Mouse (Mus musculus): ENCODE measurements around the gene Clasrp. TPM values are rescaled to one million over a fixed set of nuclear protein-coding genes. Genes with fewer than 3 reads are reported as not detected.

The Clasrp gene
- polyA plus RNA-seq, 1 experiment from 2014 or later, result 41.3 TPM

DNA sequence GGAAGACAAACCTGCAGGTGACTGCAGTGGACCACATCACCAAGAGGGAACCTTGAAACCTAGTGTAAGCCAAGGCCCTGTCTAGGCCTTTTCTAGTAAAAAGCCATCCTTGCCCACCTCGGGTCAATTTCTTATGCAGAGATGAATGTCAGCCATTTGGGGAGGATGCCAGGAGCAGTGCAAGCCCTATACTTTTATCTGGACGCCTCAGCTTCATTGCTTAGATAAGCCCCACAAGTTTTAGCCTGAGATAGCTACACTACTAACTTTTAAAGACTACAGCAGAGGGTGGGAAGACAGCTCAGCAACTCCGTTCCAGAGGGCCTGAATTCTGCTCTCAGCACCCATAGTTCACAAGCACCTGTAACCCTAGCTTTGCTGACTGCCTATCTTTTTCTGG, 40.4 kb downstream of the Clasrp start:
- DNase-seq (ENCODE audit: low spot score), result no peak

DNA sequence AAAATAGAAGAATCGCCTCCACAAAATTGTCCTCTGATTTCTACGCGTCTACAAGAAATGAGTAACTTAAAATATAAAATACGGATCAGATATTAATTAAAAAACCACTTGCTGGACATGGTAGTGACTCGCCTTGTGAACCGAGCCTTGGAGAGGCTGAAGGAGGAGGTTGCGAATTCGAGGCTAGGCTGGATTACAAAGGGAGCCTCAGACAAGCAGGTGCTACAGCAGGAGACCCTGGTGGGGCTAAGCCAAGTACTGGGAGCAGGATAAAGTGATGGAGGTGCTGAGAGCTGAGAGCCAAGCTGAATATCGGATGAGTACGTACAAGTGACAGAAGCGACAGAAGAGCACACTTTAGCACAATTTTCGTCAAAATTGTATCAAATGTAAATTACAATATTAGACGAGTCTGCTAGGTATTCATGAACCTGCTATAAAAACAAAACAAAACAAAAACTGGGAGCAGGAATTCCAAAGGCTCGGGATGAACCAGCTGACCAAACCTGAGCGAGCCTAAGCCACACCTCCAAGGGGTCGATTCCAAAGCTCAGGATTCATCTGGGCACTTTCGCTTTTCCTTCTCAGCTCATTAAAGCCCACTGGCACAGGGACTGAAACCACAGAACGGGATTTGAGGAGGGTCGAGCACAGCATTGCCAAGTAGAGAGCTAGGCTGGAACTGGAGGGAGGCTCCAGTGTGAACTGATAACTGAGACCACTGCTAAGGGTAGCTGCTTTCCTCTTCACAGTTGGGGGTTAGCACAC, 41.5 kb downstream of the Clasrp start, which contains the start of gene Ppp1r37:
Gene Ppp1r37, minus strand, starts transcription at position 434 of the 768 bp plus-strand sequence.
- no peak for DNase-seq (ENCODE audit: low spot score)

DNA sequence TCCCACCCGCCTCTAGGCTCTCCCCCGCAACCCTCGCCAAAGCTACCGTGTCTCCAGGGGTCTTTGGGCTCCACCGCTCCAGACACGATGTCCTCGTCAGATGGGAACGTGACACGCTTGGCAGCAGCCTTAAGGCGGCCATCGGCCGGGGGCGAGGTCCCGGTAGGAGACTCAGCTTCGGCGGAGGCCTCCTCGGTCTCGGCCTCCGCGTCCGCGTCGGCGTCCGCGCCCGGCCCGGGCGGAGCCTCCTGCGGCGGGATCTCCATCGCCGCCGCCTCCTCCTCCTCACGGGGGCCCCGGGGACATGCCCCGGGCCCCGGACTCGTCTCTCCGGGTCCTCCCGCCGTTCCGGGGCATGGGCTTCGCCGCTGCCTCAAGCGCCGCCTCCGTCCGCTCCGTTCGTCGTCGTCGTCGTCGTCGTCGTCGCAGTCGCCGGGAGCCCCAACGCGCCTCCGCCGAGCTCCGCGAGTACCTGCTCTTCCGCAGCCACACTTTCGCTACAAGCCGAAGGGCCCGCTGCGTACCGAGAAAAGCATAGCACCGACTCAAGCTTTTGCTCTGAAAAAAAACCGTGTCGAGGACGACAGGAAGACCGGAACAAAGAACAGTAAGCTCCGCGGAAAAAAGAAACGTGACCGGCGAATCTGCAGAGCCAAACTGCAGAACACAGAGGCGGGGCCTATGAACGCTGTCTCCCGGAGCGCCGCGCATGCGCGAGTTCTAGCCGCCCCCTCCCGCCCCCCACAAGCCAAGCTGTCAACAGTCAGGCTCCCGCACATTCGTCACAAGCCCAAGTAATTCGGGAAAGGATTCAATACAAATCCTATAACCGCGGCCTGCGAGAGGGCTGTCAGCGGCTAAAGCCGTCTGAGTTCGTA, 42.3 kb downstream of the Clasrp start:
- peak; percentile 94 for DNase-seq (ENCODE audit: low spot score)

DNA sequence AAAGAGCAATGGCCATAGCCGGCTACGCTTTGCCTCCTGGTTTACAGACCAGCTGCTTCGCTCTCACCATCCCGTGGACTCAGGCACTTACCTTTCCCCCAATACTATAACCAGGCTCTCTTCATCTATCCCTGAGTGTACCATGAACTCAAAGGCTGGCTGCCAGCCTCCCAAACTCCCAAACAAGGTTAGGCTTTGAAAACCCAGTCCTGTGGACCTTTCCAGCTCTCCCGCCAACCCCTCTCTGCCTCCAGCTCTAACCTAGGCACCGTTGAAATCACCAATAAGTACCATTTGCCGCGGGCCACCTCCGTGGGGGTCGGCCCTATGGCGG, 42.9 kb downstream of the Clasrp start:
- no peak for DNase-seq (ENCODE audit: low spot score)

DNA sequence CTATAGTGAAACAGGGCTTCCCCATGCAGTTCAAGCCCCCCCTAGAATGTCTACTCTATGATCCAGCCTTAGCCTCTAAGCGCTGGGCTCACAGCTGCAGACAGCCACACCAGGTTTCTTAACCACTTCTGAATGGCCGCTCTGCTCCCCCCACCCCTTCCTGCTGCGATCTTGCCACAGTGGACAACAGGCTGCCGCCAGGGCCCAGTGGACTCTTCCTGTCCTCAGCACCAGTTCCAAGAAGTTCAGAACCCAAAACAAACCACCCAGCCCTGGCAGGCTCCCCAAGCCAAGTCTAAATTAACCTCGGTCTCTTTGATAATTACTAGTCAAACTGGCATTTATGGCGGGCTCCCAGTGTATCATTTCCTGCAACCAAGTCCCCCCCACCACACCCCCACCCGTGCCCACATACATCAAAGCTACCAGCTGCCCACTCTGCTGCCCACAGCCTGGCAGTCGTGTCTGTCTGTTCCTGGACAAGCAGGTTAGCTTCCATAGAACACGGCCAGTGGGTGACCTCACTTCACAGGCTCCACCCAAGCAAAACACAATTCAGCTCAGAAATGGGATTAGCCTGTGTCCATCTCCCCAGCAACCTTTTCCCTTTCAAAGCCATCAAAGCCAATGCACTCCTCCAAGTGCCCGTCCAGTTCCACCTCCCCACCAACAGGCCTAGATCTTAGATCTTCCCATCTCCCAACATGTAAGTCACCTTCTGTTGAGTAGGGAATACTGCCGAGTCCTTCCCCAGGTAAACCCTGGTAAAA, 43.6 kb downstream of the Clasrp start:
- no peak for DNase-seq (ENCODE audit: low spot score)

DNA sequence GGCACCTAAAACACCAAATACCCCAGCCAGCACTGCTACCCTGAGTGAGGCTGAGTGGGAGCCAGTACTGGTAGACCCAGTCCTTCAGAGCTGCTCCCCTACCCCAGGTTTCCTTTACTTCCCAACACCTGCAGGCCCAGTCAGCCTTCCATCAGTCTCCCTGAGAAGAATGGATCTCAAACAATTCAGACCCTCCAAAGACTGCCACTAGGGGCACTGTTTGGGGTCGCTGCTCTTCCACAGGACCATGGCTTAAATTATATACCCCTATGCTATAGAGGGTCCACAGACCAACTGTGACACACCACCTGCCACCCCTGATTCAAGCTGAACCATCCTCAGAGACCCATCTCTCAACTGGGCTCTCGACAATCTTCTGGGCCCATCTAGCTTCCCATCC, 45.3 kb downstream of the Clasrp start:
- peak; percentile 45 for DNase-seq (ENCODE audit: low spot score)

DNA sequence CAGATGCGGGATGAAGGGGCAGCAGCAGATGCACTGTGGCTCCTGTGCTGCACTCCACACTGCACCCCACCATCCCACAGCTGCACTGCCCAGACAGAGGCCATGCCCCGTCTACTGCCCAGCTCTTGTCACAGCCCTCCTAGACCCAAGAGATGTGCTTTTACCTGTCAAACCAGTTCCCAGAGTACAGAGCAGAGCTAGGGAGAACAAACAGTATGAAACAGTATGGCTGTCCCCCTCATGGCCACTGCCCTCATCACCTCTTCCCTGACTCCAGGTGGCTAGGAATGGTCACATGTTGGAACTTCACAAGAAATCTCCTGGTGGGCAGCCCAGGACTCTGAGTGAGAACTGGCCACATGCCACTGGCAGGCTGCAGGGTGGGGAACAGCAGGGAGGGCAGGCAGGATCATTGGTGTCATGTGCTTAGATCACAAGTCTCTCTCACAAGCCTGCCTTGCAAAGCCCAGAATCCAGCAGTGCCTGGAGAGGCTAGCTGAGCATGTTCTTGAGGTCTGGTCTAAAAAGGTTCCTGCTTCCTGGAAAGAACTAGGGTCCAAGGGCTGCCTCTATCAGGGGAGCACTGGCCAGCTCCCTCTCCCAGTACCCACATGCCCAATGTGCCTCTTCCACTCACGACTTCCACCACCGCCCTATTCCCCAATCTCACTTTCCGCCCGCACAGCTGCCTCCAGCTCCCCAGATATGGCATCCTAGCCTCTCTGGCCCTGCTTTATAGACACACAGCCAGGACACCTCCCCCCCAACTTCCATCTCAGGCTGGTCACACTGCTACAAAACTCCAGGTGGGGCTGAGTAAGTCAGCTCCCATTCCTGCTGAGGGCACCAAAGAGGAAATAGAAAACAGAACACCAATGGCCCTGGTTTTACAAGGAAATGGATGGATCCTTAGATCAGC, 46.0 kb downstream of the Clasrp start:
- no peak for DNase-seq (ENCODE audit: low spot score)

DNA sequence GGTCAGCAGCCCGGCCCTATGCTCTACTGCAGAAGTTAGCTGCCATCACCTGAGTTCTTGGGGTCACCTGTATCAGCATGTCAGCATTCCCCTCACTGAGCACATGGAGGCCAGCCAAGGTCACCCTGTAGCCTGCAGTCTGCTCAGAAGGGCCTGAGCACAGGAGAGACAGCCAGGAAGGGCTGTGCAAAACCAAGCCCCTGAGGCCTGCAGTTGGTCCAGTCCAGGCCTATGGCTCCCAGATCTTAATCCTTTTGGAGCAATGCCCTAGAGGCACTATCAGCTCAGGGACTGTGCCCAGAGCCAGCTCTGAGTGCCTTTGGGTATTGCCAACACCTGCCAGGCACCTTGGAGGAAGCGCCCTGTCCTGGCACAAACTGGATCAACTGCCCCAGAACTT, 47.2 kb downstream of the Clasrp start:
- DNase-seq (ENCODE audit: low spot score), result no peak

DNA sequence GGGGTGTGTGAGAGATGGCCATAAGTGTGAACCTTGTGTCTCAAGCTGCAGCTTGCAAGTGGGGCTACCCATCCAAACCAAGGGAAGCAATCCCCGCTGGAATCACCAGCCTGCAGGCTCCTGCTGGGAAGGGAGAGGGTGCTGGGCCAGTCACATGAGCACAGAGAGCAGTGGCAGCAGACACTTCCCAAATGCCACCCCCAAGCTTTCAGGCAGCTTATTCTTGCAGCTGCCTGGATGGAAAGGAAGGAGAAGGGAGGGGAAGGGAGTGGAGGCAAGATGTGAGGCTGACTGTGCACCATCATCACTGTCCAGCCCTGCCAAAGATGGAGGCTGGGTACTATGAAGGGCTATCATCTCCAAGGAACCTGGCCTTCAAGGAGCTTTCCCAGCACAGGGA, 50.1 kb downstream of the Clasrp start:
- DNase-seq (ENCODE audit: low spot score), result no peak

DNA sequence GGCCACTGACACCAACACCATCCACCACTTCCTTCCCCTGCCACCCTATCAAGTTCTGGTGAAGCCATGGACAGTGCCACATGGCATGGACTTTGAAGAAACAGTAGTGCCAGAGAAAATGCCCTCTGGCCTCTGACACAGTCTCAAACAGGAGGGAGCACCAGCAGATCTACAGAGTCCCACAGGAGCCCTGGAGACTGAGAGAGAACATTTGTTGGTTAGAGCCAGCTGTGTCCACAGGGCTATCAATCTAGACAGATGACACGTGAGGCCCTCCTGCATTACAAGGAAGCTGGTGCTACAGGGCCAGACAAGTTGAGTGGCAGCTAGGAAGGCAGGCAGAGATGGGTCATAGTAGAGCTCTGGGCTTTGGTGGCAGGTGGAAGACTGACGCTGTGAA, 51.8 kb downstream of the Clasrp start:
- no peak for DNase-seq (ENCODE audit: low spot score)

DNA sequence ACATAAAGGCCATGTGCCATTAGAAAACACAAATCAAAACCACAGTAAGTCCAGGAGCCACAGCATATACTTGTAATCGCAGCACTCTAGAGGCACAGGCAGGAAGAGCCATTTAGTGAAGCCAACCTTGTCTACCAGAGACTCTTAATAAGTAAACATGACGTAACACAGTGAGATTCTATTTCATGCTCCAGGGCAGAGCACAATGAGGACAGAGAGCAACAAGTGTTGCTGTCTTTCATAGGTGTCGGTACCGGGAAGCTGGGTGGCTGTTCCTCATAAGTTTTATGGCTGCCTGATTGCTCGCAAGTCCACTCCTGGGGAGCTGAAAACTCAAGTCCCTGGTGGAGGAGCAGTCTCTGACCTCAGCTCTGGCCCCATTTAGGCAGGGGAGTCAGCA, 52.7 kb downstream of the Clasrp start:
- DNase-seq (ENCODE audit: low spot score), result no peak

DNA sequence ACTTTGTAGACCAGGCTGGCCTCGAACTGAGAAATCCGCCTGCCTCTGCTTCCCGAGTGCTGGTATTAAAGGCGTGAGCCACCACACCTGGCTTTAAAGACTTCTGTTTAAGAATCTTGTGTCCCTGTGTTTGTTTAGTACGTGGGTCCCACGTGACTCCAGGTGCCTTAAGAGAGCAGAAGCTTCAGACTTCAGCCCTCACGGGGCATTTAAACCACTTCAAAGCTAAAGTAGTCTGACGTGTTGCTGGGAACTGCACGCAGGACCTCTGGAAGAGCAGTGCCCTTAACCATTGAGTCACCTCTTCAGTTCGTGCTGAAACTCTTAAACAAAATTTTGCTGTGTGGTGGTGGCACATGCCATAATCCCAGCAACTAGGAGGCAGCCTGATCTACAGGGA, 54.9 kb downstream of the Clasrp start:
- DNase-seq (ENCODE audit: low spot score), result peak; percentile 25

DNA sequence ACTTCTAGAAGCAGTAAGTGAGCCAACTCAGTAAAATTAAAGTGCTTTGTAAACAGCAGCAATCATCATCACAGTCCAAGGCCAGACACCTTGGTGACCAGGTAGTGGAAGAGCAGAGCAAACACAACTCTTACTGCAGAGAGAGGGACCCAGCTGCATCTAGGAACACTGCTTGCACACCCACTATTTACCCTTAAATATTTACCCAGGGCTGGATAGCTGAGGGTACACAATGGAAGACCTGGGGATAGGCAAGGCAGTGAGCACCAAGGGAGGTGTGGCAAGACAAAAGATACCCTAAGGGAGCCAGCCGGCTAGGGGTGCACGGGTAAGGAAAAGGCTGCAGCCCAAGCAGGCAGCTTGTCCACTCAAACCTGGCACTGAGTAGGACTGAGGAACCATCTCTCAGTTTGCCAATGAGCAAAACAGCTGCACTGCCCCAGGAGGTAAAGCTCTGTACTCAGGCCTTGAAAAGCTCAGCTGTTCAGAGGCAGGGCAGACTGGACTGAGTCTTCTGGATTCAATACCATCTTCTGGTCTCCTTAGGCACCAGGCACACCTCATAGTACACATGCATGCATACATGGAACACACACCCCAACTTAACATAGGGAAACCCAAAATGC, 56.8 kb downstream of the Clasrp start:
- no peak for DNase-seq (ENCODE audit: low spot score)

DNA sequence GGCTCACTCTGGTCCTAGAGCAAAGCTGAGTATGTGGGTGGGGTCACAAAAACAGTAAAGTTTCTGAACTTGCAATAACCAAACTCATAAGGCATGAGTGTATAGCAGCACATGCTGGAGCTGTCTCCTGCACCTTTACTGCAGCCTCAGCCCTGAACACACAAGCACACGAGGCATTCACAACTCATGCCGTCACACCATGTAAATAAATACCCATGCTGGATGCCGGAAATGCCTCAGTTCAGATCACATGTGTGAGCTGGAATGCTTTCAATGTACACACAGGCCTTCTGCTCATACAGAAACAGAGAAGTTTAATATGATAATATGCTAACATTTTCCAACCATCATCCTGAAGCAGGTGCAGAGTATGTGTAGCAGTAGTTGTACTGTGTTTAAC, 58.3 kb downstream of the Clasrp start:
- peak; percentile 15 for DNase-seq (ENCODE audit: low spot score)

DNA sequence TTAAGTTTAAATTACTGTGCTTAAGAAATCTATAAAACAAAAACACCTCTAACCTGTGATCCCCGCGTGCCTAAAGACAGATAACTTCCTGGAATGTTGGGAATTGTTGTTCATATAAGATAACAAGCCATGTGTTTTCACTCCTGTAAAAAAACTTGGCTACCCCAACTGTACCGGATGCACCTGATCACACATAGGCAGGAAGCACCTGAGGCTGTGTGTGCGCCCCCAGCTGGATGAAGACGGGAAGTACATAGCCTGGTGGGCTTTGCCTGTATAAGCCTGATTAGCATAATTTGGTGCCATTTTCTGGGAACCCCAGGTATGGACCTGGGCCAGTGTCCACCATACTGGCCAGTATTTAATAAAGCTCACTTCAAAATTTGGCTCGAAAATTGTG, 60.7 kb downstream of the Clasrp start:
- DNase-seq (ENCODE audit: low spot score), result peak; percentile 77

DNA sequence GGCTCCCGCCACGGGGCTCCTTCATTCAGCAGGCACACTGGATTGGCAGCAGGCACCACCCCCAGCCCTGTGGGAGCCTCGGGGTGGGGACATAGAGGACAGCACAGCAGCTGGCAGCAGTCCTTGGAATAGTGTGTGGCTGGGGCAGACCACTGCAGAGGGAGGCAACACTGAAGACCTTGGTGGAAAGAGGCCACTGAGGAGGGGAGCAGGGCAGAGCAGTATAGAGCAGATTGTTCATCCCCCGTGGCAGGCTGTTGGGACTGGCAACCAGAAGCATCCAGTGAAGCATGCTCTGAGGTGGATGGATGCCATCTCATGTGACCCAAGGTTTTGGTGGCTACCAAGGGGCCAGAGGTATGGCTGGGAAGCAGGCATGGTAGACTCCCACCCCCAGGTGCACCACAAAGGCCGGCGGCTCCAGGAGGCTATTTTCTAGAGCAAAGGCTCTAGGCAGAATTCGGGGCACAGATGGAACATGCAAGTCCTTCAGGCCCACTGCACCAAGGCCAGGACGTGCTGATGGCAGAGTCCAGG, 62.1 kb downstream of the Clasrp start:
- no peak for DNase-seq (ENCODE audit: low spot score)

DNA sequence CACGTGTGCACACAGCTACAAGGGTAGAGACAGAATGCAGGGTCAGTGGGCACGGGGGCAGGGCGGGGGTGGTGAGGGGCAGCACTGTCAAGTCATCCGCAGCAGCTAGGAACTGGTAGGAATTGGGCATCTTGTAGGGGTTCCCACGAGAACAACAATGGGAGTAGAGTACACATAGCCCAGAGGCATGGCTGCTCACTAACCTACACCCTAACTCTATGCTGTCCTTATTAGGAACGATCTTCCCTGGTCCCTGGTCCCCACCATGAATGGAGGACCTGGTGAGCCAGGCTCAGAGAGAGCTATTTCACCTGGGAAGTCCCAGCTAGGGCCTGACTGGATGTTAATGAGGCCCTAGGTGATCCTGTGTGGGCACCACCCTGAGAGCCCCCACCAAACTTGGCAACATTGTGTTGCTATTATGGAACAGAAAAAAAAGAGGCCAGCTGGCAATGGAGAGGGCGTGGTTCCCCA, 62.6 kb downstream of the Clasrp start:
- no peak for DNase-seq (ENCODE audit: low spot score)

DNA sequence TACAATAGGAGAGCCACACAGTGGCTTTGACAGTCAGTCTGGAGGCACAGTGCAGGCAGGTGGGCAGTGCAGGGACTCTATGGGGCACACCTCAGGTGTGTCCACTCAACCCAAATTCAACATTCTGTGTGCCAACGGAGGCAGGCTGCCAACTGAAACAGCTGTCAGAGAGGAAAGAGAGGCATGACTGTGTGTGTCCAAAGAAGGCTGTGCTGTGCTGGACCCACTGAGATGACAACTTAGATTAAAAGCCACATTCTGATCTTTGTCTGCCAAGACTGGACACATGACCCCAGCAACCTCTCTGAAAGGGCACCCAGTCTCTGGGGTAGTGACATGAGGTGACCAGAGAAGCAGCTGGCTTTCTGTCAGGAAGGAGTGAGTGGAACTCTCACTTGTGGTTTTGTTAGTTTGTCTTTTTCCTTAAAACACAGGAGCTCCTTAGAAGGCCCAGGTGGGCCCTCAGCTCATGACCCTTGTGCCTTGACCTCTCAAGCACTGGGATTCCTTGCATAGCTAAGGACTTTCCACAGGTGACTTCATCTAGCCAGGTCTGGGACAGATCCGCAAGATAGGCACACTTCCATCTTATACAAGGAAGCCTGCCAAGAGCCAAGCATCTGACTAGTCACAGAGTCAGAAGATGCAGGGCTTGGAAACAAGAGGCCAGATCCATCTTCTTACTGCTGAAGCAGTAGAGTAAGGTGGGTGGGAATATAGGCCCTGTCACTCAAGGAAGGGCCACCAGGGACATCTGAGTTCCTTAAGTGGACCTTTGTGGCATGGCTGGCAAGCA, 63.3 kb downstream of the Clasrp start:
- DNase-seq (ENCODE audit: low spot score), result no peak

DNA sequence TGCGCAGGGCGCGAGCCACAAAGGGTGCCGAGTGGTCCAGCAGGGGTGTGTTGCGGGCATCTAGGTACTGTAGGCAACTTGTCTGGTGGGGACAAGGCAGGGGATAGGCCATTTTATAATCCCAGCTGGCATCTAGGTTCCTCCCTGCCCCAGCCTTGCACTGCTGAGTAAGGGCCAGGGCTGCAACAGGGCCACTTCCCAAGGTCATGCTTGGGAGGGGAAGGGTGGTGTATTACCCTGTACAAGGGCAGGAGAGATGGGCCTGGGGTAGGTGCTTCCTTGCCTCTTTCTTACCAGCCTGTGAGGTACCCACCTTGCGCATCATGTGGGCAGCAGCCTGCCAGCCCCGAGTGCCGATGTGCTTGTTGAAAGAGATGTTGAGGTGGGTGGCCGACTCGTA, 69.6 kb downstream of the Clasrp start:
- DNase-seq (ENCODE audit: low spot score), result no peak

All from thymus, postnatal 0 days (tissue).